Mouse (Mus musculus) spleen, adult 2 months (tissue): ENCODE results near the gene Mkrn1.

Experiments used
- CTCF ChIP-seq: fragments of 200-500 bp; IDR thresholded peaks from 2 replicates; pipeline ENCODE4 v1.5.1; 2011; ENCODE audit warnings: mild to moderate bottlenecking, inconsistent platforms; ENCODE audit not compliant: insufficient read depth, insufficient read length, insufficient replicate concordance; ENCODE audit errors: extremely low read depth
- POLR2A ChIP-seq: fragments of 200-500 bp; IDR thresholded peaks from 2 replicates; pipeline ENCODE4 v1.6.1; 2011; ENCODE audit warnings: low read depth, low read length, inconsistent platforms

- TF ChIP-seq CTCF = no peak
- TF ChIP-seq POLR2A = no peak
Measured at GRCm38 (mm10) chr6:39414106-39414505, 6.2 kb downstream of the Mkrn1 start.
